Mouse (Mus musculus): ENCODE data around the gene Dcst2.

The Dcst2 gene

DNA sequence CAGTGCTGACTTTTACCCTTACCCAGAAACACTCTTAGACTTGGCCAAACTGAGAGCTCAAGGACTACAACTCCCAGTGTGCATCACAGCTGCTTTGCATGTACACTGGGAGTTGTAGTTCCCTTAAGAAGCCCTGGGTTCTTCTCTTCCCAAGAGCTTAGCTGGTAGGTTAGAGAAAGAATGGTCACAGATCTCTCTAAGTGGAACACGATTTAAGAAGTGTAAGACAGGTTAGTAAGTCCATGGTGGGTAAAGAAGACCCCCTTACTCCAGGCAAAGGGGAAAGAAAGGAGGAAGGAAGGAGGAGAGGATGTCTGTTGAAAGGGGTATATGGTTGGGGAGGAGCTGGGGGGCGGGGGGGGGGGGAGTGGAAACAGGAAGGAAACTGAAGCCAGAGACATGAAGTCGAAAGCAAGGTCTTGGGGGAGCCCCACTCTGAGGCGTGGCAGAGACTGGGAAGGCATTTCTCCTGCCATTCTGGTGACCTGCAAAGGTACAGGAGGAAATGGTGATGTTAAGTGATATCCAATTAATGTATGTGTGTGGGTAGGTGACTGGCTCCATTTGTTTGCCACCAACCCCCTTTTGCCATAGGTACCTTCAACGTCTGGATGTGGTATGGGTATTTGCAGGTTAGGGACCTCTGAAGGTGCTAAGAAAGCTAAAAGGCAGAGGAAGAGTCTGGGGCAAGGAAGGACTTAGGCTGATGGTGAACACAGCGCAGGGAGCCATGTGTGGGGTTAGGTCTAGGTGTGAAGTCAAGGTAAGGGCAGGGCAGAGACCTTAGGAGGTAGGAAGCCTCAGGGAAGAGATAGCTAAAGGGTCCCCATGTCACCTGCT lies 27.3 kb downstream of the Dcst2 start:
- DNase-seq (ENCODE audit: low read depth) = no peak

DNA sequence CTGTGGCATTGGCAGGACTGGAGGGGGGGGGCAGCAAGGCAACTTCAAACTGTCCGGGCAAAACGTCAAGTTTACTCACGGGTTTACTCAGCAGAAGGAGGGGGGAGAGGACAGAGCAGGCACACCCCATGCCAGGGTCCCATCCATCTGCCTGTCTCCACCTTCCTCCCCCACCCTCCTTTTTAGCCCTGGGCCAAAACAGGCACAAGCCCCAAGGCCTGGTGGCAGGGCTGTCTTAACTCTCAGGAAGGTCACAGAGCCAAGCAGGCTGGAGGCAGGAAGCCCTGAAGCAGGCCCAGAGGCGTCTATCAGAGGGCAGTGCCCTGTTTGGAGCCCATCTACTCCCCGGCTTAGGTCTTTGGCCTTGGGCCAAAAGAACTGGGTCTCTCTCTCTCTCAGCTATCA lies 28.3 kb downstream of the Dcst2 start:
- no peak for DNase-seq (ENCODE audit: low read depth)

DNA sequence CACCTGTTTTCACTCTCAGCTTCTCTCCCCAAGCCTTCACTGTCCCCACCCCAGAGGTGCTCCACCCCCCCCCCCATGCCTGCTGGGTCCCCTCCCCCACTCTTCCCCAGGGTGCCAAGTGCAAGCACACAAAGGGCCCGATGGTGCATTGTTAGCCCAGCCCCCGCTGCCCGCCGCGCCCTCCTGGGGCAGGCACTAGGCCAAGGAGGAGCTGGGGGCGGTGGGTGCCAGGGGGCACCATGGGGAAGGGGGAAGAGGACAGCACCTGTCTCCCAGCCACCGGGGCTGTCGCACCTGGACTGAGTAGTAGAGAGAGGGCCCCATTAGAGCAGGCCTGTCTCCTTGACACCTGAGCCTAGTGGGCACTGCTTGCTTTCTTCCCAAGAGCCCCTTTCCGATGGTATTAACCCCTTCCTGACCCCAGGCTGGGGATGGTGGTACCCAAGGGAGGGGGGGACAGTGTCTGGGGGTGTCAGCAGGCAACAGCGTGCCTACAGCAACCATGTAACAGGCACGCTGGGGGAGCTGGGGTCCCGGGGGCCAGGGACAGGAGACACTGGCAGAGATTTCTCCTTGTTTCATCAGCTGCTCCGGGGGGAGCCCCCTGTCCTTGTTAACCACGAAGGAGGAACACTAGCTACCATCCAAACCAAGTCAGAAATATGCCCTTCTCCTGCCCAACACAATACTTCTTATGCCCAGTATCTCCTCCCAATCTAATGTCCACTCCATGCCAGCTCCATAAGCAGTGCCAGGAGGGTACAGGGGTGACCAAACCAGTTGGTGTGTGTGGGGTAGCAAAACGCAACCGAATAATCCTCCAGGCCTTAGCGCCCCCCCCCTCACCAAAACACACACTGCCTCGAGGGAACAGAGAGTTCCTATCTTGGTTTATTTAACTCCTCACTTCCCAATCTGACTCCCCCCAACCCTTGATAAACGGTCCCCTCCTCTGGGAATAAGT lies 29.2 kb downstream of the Dcst2 start:
- DNase-seq (ENCODE audit: low read depth) = no peak

DNA sequence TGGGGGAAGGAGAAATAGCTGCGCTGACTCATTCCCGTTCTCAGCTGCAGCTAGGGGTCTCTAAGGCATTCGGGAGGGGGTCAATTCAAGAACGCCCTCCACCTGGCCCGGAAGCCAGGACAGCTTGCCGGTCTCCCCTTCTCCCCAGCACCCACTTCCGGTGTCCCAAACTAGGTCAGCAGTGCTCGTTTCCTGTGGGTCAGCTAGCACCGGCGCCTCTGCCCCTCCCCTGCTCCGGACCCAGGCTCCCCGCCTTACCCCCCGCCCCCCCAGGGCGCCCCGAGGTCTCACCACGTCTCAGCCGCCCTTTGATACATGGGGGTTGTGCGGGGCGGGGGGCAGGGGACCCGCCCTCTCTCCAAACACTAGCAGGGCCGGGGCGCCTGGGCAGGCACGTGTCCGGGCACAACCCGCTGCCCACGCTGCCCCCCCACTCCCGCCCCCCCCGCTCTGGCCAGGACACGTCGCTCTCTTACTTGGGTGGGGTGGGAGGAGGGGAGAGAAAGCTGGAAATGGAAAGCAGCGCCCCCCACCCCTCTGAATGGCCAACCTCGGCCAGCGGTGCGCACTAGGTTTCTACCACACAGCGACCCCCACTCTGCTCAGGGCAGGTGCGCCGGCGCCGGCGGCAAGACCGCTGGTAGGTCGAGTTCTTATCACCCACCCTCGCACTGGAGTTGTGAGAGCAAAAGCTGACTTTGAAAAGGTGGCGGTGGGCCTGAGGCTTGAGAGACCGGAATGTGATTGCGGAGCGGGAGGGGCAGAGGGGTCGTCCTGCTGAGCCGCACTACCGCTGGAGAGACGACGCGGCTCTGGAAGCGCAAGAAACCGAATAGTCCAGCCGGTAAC lies 30.1 kb downstream of the Dcst2 start:
- no peak for DNase-seq (ENCODE audit: low read depth)

DNA sequence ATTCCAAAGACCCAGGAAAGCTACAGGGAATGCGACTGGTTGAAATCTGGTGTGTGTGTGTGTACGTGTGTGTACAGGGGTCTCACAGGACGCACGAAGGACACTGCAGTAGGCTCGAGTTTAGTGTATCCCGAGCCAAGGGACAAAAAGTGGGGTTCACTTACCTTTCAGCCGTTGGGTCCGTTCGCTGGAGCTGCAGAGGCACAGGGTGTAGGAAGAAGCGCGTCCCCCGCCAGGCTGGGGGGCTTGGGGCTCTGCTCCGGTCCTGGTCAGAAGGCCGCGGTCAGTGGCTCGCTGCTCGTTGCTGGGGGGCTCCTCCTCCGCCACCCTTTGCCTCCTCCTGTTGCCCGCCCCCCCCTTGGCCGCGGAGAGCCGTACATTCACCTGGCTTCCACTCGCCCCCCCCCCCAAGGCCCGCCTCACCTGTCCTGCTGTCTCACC lies 31.1 kb downstream of the Dcst2 start:
- DNase-seq (ENCODE audit: low read depth) = no peak

DNA sequence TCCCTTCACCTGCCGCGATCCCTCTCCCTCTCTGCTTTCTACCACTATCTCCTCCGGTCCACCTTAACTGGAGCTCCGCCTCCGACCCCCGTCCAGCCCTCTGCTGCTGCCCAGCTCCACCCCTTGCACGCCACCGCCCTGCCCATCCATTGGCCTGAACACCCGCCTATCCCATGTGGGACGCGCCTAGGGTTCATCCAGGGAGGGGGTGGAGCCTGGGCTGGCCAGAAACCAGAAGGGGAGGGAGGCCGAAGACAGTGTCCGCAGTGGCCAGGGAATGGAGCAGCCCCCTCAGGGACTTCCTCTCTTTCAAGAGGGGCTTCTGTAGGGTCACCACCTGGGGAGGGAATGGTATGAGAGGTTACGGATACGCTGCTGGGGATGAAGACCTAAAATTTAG lies 31.8 kb downstream of the Dcst2 start:
- peak; percentile 92 for DNase-seq (ENCODE audit: low read depth)

DNA sequence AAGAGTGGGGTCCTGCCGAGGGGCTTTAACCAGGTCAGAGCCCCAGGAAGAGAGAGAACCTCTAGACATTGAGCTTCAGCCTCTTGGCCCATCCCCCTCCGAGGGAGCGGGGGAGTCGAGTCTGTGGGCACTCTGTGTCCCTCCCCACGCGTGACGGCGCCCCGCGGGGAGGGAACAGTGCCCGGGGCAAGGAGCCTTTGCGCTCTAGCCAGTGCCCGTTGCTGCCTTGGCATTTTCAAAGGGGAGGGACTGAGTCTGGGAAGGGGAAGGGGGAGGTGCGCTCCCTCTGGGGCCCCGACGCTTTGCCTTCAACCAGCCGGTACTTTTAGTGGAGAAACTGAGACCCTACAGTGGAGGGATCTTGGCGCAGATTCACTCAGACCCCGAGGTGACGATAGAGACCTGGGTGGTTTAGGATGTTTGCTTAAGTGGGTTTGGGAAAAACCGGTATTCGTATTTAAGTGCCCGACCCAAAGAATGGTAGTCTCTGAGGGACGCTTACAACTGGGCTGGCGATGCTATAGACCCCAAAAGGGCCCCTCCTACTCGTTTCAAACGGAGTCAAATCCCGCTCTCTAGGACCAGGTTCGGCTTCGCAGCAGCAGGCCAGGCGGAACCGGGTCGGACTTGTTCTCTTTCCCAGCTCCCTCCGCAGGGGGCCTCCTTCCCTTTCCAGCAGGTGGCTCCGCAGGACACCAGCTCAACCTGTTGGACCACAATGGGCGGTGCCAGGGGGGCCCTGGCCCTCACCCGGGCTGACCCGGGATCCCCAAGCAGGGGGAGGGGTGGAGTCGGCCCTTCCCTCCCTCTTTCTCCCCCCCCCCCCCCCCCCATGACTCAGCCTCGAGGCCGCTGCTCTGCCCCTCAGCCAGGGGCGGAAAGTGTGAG lies 32.5 kb downstream of the Dcst2 start, which contains the start of gene Zbtb7b:
TSS of gene Zbtb7b (minus strand) at position 771 of the 888 bp plus-strand sequence.
- no peak for DNase-seq (ENCODE audit: low read depth)

DNA sequence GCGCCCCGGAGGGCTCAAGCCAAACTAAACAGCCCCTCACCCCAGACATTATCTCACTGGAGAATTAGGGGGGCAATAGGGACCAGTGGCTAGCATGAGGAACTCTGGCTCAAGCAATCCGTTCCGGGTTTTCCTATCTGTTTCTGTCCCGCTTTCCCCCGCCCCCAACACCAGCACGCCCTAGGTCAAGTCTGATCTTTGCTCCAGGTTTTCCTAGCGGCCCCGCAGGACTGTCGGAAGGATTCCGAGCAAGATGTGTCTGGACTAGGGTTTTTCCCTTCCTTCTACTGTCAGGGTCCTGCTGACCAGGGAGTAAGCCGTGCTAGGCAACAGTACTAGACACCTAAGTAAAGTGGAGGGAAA lies 33.1 kb downstream of the Dcst2 start:
- no peak for DNase-seq (ENCODE audit: low read depth)

DNA sequence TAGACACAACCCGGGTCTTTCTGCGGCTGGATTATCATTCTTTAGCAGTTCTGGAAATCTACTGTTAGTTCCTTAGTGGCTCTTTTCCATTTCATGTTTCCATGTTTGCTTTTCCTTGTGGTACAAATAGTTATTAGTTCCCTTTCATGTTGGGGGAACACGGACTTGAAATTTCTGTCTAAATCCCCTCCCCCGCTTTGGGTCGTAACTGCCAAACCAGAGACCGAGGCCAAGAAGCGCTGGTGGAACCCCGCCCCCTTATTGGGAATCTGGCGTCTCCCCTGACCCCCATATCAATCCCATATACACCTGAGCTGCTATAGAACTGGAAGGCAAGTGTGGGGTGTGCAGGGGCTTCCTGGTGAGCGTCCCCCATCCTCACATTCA lies 33.6 kb downstream of the Dcst2 start:
- DNase-seq (ENCODE audit: low read depth) = no peak

DNA sequence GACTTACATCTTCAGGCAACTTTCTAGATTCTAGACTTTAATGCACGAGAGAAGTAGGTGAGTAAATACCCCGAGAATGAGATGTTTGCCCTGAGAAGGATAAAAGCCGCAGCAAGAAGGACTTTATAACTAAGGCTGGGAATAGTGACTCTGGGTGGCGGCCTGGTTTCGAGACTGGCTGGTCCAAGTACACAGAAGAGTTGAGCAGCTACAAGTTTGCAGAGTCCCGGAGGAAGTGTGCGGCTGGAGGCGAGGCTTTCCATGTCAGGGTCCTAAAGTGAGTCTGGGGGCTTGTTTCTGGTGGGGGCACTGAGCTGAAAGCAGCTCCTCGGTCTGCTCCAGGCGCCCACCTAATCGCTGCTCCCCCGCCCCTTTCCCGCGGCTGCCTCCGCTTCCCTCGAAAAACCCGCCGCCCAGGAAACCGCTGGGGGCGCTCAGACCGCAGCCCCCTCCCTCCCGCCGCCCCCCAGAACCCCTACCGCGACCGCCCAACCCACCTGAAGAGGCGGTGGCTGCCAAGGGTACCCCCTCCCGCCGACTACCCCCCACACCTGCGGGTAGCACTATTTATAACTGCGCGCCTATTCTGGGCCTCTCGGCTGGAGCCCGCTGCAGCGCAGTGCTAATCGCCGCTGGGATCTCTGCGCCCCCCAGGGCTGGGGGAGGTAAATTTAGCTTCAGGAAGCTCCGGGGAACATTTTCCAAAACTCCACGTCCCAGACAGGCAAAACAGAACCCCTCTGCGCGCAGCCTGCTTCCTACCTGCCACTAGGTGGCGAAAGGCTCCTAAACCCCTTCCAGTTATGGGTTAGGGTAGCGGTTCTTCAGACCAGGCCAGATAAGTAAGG lies 34.3 kb downstream of the Dcst2 start:
- no peak for DNase-seq (ENCODE audit: low read depth)

DNA sequence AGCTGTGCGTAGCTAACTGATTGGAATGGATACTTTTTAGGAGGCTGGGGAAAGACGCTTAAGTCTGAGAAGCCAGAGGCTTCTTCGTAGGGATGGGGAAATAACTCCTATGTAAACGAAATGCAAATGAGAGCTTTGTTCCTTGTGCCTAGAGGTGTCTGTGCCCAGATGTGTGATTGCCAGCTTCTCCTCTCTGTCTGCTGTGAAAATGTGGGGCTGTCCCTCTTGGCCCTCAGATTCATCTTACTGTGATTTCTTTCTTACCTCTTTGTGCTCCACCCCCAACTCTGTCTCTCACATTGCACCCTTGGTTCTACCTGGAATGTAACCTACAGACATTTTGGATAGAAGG lies 34.9 kb downstream of the Dcst2 start:
- no peak for DNase-seq (ENCODE audit: low read depth)

DNA sequence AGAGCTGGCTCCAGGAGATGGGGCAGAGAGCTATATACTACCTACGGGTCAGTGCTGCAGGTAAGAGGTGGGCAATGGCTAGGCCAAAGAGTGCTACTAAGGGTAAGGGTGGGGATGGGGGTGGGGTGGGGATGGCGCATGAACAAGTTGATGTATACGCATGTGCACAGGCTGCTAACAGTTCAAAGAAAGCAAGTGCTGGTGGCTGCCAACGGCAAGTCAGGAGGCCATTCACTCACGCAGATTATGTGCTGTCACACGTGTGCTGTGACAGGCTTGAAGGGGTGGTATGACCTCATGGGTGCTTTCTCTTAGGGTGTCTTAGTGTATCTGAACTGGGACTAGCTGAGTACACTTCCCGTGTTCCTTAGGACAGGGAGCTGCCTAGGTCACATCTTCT lies 39.6 kb downstream of the Dcst2 start:
- DNase-seq (ENCODE audit: low read depth) = no peak

DNA sequence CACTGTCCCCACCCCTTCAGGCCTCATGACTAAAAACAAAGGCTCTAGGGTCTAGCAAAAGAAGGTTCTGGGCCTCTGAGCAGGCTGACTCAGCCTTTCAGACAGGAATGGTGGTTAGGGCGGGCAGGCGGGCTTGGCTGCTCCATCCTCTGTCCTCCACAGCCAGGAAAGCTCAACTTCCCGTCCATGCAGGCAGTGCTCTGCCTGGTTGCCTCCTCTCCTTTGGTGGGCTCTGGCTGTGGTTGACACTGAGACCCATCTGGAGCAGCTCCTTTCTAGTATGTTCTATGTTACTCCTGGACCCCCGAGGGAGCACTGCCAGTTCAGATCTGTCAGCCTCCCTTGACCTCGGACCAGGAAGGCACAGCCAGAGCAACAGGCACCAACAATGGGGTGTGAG lies 40.9 kb downstream of the Dcst2 start, which contains the start of gene Lenep:
TSS of gene Lenep (minus strand) at position 101 of the 400 bp plus-strand sequence.
- no peak for DNase-seq (ENCODE audit: low read depth)

DNA sequence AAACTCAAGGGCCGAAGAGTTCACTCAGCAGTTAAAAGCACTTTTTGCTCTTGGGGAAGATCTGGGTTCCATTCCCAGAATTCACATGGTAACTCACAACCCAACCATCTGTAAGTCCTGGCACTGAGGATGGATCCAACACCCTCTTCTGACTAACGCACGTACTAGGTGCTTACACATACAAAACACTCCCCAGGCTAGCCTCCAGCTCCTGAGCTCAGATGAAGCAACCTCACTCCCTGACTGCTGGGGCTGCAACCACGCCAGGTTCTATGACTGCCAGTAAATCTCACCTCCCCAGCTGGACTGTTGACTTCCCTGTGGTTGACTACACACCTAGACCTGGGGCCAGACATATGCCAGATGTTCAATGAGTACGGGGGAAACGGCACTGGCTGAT lies 45.1 kb downstream of the Dcst2 start:
- DNase-seq (ENCODE audit: low read depth) = no peak

DNA sequence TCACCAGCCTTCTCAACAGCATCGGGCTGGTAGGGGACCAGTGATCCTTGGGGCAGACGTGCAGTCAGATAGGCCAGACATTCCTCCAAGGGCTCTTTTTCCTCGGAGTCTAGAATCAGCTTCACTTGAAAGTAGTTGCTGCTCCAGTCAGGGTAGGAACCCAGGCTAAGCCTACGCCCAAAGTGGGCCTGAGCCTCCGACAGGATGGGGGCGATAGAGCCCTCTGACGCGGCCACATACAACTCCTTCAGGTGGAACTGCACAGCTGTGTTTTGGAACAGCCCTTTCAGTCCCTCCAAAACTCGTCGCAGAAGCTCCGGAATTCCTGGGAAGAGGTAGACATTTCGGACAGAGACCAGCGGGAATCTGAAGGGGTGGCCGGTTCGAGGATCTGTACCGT lies 46.7 kb downstream of the Dcst2 start:
- no peak for DNase-seq (ENCODE audit: low read depth)

DNA sequence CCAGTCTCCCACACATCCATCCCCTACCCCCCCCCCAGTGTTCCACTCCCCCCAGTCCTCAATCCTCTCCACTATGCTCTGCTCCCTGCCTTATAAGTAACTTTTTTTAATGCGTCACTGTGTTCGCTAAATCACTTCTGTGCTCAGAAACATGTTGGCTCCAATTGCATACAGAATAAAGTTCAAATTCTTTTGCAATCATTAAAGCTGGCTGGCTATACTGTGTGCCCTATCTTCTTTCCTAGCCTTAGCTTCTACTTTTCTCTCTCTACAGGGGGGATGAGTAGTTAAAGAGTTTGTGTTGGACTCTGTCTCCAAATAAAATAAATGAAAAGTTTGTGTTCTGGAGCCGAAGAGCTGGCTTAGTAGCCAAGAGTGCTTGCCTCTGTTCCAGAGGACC lies 47.9 kb downstream of the Dcst2 start:
- DNase-seq (ENCODE audit: low read depth) = no peak

DNA sequence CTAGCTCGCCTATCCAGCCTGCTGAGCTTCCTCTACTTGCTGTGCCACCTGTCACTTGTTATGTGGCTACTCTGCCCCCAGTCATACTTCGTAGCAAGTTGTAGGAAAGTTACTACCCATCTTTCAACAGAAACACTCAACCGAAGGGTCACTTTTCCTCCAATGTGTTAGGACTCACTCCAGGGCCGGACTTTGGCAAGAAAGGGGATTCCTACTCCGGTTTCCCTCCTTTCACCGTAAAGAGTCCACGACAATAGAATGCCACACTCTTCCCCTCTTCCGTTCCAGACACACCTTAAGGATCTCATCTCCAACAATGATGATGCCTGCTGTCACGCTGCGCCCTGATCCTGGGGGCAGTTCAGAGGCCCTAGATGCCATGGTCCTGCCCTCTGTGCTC lies 49.1 kb downstream of the Dcst2 start:
- no peak for DNase-seq (ENCODE audit: low read depth)

DNA sequence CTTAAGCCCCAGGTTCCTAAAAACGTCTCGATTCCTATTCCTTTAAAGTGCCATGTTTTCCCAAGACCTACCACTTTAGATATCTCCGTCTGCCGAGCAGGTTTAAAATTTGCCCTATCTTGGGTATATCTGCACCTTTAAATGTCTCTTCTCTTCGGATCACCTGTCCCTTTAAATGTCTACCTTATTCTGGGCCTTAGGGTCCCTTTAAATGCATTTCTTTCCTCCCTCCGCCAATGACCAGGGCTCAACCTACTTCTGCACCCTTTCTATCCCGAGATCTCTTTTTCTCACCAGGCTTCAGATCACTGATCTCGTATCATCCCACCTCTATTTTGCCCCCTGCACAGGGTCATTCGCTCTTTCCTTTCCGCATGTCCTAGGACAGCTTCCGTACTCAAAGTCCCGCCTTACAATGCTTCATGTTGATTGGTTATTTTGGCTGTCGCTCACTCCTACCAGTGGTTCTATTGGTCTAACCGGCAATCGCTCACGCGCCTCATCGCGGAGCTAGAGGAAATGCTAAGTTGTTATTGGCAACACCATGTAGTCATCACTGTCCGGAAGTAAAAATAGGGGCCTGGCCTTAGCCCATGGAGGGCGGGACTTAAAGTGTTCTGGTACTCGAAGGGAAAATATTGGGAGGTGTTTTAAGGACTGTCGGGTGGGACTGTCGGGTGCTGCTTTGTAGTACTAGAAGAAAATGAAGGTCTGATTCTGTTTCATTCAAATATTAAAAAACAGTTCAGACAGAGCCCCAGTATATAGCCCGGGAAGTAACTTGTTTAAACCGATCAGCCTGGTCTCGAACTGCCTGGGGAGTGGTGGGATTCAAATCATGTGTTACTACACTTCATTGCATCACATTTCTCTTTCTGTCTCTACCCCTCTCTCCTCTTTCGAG lies 50.0 kb downstream of the Dcst2 start, which contains the start of gene Flad1:
TSS of gene Flad1 (minus strand) at position 381 of the 904 bp plus-strand sequence.
- DNase-seq (ENCODE audit: low read depth) = peak; percentile 100

DNA sequence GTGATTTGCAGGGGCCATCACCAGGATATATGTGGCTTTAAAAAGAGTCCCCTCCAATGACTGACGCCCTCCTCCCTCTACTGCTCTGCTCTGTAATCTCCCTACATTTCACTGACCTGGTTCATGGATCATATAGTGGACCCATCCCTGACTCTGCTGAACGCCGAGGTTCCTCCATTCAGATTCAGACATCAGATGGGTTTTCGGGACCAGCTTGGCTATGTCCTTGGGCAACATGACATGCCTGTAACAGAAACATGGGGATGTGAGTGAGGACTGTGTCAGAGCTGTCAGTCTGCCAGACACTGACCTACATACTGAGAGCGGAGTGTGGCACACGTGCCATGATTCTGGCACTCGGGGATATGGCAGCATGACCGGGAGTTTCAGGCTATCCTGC lies 54.4 kb downstream of the Dcst2 start:
- no peak for DNase-seq (ENCODE audit: low read depth)

All from c-Kit-positive CD71-negative TER-119-negative erythroid progenitor cells, embryonic 14.5 days (primary cell).